Mouse (Mus musculus) E14TG2a.4 (cell line): ENCODE measurements at regions not wholly inside any gene's neighbourhood (a gene's known extent, or its start where the extent isn't known, plus 50 kb on each side); places are given as distances from the start of the nearest gene placed in this dataset.

Experiments
- CTCF ChIP-seq: conservative IDR thresholded peaks from 2 replicates; pipeline ENCODE4 v1.5.1; 2014; ENCODE audit warnings: low read length
- NANOG ChIP-seq: IDR thresholded peaks from 2 replicates; pipeline ENCODE4 v1.6.1; 2014; ENCODE audit warnings: borderline replicate concordance, low read length, mixed read lengths
- POU5F1 ChIP-seq: IDR thresholded peaks from 2 replicates; pipeline ENCODE4 v1.6.1; 2014; ENCODE audit warnings: low read length, borderline replicate concordance

DNA sequence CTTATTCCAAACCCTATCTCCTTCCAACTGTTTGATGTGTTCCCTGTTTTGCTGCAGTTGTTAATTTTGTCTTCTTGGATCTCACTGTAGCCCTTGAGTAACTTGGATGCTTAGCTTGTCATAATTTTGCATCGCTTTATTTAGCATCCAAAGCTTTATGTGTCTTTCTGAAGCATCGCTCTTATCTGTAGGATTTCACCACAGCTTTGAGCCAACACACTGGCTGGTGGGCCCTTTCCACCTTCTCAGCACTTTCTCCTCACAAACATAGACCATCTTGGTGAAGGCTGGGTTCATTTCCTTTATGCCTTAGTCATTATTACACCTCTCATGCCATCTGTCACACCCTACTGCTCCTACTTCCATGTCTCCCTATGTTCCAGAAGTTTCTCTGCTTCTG, 581.1 kb upstream of the Auts2 start:
- TF ChIP-seq CTCF (no peak), NANOG (no peak), POU5F1 (no peak)
